Mouse (Mus musculus) E14TG2a.4 (cell line): ENCODE measurements around the gene Vmac.

Experiments used
- CTCF ChIP-seq: conservative IDR thresholded peaks from 2 replicates; pipeline ENCODE4 v1.5.1; 2014; ENCODE audit warnings: low read length
- NANOG ChIP-seq: IDR thresholded peaks from 2 replicates; pipeline ENCODE4 v1.6.1; 2014; ENCODE audit warnings: borderline replicate concordance, low read length, mixed read lengths
- POU5F1 ChIP-seq: IDR thresholded peaks from 2 replicates; pipeline ENCODE4 v1.6.1; 2014; ENCODE audit warnings: low read length, borderline replicate concordance

- TF ChIP-seq CTCF (no peak), POU5F1 (no peak), NANOG (no peak)
Observed at GRCm38 (mm10) chr17:56727659-56728058, 9.8 kb upstream of the Vmac start.
